Mouse (Mus musculus) cortical plate, adult 2 months (tissue): Measurements from ENCODE around the gene Prss38.

Experiments used
- CTCF ChIP-seq: fragments of 200-500 bp; IDR thresholded peaks from 2 replicates; pipeline ENCODE4 v1.5.1; 2011; ENCODE audit warnings: mild to moderate bottlenecking, control low read depth, low read length; ENCODE audit not compliant: insufficient read depth; ENCODE audit errors: extremely low read depth
- POLR2A ChIP-seq: fragments of 200-500 bp; IDR thresholded peaks from 2 replicates; pipeline ENCODE4 v1.6.1; 2011; ENCODE audit warnings: mild to moderate bottlenecking, low read length, control low read depth; ENCODE audit not compliant: insufficient read depth; ENCODE audit errors: extremely low read depth

DNA sequence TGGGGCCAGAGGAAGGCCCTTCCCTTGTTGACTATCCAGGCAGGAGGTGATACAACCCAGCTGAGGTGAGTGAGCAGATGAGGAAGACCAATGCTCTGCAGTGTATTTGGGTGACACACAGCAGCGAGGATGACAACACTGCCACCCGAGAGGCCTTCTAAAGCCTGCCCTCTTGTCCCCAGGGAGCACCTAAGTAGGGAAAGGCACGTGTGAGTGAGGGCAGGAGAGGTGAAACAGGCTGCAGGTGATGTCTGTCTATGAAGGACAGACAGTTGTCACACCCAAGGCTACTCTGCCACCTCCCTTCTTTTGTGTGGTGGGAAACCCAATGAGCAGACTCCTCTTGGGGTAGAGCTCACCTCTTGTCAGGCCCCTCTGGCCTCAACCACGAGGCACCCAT, 14.2 kb upstream of the Prss38 start:
- TF ChIP-seq CTCF (no peak), POLR2A (no peak)
